Mouse (Mus musculus): ENCODE data around the gene Nradd.

GRCm38 (mm10) chr9:110624361-110625166, at the start of gene Nradd:
- TF ChIP-seq CTCF (IDR thresholded peaks at IDR 0.05; ENCODE audit: low read depth) (no peak), EP300 (IDR thresholded peaks at IDR 0.05; ENCODE audit: low read depth) (no peak)
